Mouse (Mus musculus) layer of hippocampus, adult 18-20 months (tissue): ENCODE data around the gene Pop5. TPM values are rescaled to one million over a fixed set of nuclear protein-coding genes. Genes with fewer than 3 reads are reported as not detected.
A peak's percentile ranks its signal among the peaks of the same experiment; 100 is the strongest.

Experiments used
- DNase-seq, 2 experiments: peaks; one replicate each; pipeline ENCODE4 v3.0.0; 2022; ENCODE audit warnings: low spot score in 2 of 2
- total RNA-seq, 2 experiments: library from RNA; stranded (reverse); gene quantifications; 2 replicates each; pipeline ENCODE4 v1.2.3; 2021

The Pop5 gene
- total RNA-seq, 2 experiments from 2014 or later, result 105 to 112 TPM

DNA sequence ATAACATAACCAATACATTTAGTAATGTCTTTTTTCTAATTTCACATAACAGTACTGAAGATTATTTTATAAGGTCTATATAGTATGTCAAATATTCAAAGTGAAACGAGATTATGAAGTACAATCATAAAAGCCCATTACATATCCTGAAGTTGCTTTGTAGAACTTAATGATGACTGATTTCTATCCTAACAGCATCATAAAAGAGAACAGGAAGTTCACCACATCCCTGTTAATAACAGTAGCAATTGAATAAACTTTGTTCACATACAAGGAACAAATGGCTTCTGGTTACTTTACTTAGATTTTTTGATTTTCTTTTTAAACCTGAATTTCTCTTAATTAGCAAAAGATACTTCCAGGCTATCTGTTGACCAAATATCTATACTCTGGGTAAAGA lies 26.2 kb downstream of the Pop5 start:
- DNase-seq, result no peak

DNA sequence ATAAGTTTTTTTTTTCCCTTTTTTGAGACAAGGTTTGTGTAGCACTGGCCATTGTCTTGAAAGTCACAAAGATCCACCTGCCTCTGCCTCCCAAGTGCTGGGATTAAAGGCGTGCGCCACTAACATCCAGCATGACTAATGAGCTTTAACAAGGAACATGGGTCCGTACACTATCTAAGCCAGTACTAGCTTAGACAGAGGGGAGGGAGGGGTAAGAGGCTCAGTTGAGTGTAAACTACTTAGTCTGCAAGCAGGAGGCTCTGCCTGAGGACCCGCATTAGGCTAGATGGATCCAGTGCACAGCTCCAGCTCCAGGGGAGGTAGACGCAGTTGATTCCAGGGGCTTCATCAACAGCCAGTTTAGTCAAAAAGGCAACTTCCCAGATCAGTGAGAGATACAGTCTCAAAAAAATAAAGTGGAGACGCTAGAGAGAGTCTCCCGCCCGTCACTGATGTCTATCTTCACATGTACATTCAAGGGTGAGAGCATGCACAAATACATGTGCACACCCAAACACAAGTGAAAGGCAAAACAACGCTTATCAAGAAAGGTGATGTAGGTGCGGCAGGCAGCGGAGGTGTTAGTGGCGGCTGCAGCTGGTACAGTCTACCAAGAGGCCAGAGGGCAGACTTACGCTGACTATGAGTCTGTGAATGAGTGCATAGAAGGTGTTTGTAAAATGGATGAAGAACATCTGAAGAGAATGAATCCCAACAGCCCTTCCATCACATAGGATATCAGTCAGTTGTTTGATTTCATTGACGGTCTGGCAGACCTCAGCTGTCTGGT lies 27.1 kb downstream of the Pop5 start:
- DNase-seq, result no peak

DNA sequence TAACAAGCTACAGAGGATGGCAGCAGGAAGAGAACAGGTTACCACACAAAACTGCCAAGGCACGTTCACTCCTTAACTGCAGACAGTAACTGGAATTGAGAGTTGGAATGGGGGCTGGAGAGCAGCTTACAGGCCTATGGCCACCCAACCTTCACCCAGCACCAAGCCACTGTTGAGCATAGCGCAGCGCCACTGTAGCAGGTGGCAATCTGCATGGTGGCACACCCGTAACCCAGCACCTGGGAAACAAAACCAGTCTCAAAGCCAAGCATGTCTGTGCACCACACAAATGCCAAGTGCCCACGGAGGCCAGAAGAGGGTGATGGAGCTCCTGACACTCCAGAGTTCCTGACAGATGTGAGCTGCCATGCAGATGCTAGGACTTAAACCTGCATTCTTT lies 30.7 kb downstream of the Pop5 start:
- DNase-seq, result no peak

DNA sequence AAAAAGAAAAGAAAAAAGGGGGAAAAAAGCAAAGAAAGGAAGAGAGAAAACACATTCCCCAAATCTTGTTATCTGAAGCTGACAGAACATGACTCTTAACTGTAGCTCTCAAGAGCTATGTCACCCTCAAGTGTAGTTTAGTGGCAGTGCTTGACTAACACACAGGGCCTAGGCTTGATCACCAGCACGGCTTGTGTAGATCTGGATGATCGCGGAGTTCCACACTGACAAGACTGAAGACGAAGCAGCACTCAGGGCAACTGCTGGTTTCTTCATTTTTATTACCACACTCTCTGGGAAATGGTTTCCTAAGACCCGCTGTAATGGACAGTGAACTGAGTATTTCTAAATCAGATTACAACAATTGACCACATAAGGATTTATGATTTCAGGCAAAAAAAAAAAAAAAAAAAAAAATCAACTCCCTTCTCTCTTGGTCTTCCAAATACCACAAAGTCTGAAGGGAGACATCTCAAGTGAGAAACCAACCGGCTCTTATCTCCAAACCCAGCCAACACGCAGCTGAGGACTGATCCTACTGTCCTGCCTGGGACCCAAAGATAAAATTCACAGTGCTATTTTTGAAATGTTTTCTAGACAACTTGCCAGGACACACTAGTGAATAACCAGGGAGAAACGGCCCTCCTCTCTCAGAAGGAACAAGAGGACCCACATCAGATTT lies 31.3 kb downstream of the Pop5 start:
- no peak for DNase-seq

DNA sequence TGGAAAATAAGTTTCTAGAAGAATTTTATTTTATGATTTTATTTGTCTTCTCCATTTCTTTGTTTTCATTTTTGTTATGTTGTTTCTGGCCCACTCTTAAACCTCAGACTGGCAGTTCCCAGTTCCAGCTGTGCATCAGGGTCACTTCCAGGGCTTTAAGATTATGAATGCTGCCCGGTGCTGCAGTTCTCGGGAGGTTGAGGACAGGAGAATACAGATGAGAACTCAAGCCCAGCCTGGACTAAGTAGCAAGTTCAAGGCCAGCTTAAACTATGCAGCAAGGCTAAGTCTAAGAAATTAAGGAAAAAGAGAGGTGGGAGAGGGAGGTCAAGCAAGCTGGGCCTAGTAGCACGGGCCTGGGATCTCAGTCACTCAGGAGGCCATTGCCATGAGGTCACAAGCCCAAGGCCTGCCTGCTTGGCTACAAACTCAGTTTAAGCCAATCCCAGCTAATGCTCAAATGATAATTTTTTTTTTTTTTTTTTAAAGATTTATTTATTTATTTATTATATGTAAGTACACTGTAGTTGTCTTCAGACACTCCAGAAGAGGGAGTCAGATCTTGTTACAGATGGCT lies 31.9 kb downstream of the Pop5 start:
- DNase-seq, result no peak

DNA sequence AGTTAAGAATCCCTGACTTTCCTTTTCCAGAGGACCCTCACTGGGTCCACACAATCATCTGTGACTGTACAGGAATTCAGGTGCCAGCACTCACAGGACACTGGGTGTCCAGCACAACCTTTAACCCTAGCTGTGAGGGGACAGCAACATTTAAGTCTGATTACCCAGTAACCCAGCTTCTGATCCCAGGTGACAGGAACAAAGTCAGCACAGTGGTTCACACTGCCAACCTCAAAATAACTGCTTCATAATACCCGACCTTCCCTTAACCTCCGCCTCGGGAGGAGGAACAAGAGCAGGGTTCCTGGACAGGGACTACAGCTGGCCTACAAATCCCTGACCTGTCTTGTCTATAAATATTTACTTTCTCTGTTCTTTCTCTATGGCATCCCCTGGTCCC lies 32.6 kb downstream of the Pop5 start:
- DNase-seq, result no peak

DNA sequence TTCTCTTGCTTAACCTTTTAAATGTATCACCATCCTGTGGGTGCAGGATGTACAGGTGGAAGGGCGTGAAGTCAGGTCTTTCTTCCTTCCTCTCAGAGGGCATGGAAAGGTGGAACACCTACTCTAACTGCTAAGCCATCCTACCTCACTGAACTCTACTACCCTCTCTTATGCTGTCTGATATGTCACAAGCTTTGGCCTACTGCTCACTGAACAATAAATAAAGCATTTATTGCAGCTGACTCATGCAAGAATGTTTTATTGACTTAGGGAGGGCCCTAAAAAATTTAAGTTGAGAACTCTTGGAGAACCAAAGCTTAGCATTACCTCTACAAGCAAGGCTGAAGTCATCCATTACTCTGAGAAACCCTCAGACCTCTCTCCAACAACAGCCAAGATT lies 34.3 kb downstream of the Pop5 start:
- no peak for DNase-seq

DNA sequence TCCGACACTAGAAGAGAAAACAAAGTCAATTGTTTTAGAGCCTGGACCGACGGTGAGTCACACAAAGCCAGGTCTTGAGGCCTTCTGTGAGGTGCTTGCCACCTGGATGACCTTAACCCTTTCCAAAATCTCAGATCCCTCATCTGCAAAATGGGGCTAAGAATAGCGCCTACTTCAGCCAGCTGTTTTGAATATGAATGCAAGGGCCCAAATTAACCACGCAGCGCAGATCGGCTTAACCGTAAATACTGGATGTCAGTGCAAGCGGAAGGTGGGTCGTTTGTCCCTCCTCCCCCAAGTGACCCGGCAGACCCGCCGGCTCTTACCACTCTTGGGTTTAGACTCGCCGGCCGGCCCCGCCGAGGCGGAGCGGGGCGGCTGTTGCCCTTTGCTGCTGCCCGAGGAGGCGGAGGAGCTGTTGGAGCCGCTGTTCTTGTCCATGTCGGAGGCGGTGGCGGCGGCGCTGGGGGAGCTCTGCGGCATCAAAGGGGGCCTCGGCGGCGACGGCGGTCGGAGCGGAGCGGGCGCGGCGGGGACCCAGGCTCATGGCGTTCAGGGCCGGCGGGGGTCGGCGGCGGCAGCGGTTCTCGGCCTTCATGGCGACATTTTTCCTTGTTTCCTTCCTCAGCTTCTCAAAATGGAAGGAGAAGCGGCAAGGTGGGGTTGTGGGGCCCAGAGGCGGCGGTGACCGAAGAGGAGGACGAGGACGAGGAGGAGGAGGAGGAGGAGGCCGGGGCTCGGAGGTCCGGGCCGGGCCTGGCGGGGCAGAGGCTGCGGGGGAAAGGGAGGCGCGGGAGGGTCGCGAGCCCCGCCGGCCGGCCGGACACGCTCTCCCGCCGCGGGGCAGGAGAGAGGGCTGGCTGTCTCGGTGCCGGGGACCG lies 36.5 kb downstream of the Pop5 start:
- no peak for DNase-seq

DNA sequence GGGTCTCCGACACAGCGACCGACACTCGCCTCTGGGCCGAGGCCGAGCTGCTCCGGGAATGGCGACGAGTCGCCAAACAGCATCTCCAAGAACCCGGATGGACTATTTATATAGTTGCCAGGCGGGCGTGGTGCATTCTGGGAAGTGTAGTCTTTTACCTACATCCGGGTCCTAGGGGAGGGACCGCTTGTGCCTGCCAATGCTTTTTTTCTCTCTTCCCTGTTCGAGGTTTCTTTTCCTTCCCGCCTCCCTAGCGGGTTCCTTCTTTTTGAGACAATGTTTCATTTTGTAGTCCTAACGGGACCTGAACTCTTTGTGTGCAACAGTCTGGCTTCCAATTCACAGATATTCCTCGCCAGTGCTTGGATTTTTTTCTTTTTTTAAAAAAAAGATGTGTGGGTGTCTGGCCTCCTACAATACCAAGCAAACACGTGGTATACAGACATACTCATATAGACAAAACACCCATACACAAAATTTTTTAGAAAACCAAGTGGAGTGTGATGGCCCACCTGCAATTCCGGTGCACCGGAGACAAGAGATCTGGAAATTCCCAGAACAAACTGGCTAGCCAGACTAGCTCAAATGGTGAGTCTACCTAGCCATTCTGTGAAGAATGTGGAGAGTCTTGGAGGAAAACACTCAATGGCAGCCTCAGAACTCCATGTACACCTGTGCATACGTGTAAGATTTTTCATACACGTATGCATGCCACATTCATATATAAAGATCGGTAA lies 37.3 kb downstream of the Pop5 start, which contains the start of gene Rnf10:
Rnf10 (minus strand) TSS at position 87 of the 737 bp plus-strand sequence.
- DNase-seq, result peak; percentile 96 to 99

DNA sequence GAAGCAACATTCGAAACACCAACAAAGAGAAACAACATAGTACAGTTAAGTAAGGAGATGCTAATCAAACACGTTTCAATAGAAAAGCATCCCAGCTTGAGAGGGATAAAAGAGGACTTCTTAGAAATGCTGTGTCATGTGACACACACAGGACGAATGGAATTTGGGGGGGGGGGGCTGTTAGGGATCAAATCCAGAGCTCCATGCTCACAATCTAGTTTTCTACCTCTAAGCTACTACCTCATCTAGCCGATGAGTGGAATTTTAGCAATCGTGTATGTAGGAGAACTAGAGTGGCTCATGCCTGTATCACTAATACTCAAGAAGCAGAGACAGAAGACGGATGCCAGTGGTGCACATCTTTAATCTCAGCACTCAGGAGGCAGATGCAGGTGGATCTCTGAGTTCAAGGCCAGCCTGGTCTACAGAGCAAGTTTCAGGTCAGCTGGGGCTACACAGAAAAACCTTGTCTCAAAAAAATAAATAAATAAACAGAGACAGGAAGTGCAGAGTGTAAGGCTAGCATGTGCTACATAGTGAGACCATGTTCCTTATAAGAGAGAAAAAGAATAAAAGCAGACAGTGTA lies 38.0 kb downstream of the Pop5 start:
- no peak for DNase-seq

DNA sequence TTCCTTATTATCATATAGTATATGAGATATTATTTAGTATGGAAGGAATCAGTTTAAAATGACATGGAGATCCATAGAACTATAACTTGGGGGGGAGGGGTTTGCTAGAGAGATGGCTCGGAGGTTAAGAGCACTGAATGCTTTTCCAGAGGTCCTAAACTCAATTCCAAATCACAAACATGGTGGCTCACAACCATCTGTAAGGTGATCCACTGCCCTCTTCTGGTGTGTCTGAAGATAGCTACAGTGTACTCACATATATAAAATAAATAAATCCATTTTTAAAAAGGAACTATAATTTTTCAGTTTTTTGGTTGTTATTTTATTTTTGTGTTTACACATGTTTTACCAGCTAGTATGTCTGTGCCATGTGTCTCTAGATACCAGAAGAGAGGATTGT lies 38.7 kb downstream of the Pop5 start:
- no peak for DNase-seq

DNA sequence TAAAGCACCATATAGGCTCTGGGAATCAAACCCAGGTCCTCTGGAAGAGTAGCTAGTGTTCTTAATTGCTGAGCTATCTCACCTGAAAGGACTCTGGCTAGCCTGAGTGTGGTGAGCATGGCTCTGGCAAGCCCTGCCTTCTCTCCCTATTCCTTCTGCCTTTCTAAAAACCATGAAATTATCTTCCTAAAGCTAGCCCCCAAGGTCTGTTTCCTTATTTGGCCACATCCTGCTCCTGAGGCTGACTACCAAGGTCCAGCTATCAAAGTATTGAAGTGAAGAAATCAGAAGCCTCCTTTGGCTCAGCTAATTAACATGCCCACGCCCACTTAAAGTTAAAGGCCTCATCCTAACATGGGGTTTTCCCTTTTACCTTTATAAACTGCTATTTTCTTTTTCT lies 39.1 kb downstream of the Pop5 start:
- DNase-seq, result no peak

DNA sequence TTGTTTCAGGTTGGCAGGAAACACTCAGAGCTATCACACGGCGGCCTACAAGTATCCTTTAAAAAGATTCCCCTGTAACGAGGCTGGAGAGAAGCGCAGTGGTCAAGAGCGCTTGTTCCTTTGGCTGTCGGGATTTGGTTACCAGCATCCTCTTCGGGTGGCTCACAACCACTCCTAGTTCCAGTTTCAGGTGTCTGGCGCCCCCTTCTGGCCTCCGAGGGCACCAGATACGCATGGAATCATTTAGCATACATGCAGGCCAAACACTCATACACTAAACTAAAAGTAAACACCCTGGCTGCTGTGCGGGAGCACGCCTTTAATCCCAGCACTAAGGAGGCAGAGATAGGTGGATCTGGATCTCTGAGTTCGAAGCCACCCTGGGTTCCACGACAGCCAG lies 40.4 kb downstream of the Pop5 start:
- DNase-seq, result no peak

DNA sequence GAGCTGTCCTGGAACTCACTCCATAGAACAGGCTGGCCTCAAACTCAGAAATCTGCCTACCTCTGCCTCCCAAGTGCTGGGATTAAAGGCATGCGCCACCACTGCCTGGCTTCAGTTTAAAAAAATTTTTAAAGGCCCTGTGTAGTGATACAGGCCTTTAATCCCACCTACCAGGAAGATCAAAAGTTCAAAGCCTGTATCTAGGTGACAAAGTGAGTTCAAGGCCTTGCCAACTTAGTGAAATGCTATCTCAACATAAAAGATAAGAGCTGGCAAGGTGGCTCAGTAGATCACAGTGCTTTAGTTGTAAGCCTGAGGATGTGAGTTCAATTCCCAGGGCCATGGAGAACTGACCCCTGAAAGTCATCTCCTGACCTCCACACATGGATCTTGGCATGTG lies 42.4 kb downstream of the Pop5 start:
- DNase-seq, result no peak

DNA sequence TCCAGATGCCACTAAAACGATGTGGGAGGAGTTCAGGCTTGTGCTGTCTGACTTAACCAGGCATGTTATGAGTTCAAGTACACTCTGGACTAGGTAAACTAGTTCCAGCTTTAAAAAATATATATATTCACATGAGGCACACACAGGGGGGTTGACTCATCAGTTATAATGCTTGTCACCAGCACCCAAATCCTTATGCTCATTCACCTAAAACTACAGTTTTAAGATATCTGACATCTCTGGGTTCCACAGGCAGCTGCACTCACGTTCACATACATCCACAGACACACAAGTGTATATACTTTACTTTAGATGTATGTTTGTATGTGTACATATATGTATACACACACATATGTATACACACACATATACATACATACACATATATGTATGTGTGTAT lies 43.1 kb downstream of the Pop5 start:
- no peak for DNase-seq

DNA sequence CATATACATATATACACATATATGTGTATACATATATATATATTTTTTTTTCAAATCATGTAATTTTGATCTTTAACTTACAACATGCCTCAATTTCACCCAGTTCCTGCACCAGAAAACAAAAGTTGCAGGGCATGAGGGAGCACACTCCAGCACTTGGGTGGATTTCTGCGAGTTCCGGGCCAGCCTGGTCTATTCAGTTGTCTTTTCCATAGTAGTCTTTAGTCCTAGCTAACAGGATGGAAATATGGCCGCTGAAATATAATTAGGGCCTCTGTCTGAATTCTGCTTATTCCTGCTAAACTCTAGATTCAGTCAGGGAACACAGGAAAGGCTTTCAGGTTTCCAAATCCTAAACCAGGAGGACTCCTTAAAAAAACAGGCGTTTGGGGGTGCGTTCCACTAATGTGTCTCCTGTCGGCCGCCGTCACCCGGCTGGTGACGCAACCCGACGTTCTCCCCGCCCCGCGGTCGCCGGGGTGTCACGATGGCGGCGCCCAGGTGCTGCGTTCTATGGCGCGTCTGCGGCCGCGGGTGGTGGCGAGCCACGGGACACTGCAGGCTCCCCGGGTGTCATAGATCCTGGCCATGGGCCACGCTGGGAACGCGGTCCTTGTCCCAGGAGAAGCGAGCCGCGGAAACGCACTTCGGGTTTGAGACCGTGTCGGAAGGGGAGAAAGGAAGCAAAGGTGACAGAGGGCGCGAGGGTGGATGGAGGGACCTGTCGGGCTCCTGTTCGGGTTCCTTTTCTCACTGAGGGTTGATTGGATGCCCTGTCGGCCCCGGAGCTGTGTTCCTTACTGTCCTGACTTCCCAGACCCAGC lies 43.8 kb downstream of the Pop5 start, which contains the start of gene Coq5:
Coq5 (plus strand) TSS at position 441 of the 824 bp plus-strand sequence.
- DNase-seq, result peak; percentile 84 to 91

DNA sequence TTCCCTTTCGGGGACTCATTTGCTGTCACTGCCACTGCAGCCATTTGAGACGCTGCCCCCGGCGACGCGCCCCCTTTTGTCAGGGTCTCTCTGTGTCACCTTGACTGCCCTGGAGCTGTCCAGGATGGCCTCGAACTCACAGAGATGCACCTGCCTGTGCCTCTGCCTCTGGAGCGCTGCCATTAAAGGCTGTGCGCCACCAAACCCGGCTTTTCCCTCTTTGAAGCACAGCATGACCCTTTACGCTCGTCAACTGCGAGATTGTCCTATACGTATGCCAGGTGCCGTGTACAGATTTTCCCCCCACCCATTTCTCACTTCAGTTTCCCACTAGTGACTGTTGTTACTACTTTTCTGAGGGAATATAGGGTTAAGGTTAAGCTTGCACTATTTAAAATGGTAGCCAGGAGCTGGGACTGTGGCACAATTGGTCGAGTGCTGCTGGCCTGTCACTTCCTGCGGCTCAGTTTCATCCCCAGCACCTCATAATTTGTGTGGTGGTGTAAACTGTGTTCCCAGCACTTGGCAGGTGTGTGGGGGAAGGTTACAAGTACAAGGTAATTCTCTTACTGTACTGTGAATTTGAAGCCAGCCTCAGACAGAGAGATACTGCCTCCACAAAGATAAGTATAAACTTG lies 44.5 kb downstream of the Pop5 start:
- DNase-seq, result no peak

DNA sequence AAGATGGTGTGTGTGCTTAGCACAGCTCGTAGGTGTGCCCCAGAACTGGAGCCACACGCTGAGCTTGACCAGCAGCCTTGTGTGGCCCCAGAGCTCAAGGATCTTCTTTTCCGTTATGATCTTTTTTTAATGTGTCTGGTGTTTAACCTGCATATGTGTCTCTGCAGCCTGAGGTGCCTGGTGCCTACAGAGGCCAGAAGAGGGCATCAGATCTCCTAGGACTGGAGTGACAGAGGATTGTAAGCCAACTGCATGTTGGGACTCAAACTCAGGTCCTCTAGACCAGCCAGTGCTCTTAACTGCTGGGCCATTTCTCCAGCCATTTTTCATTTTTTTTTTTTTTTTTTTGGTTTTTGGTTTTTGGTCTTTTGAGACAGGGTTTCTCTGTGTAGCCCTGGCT lies 49.1 kb downstream of the Pop5 start:
- DNase-seq, result no peak

DNA sequence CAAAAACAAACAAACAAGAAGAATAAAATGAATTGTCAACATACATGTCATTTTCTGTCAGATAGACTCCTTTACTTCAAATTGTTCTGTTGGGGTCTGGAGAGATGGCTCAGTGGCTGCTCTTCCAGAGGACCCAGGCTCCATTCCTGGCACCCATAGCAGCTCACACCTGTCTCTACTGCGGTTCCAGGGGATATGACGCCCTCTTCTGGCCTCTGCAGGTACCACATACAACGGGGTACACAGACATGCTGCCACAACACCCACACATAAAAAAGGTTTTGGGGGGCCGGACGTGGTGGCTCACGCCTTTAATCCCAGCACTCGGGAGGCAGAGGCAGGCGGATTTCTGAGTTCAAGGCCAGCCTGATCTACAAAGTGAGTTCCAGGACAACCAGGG lies 58.5 kb downstream of the Pop5 start:
- no peak for DNase-seq
